Mouse (Mus musculus): Measurements from ENCODE around the gene Abtb2. TPM values are rescaled to one million over a fixed set of nuclear protein-coding genes. Genes with fewer than 3 reads are reported as not detected.

Abtb2 gene
- polyA plus RNA-seq, 1 experiment, result 11.9 TPM

- Histone ChIP-seq H3K27ac (ENCODE audit: insufficient read depth, low read length) (no peak overlapping the region), H3K4me1 (ENCODE audit: control insufficient read depth, insufficient read depth, low read length) (peaks cover 2% of the 10 kb centered on the region; the same call in 1 of the 2 replicates), H3K4me3 (ENCODE audit: insufficient read depth, low read length) (no peak overlapping the region)
- TF ChIP-seq CTCF (IDR thresholded peaks at IDR 0.05; ENCODE audit: extremely low read depth, insufficient read depth, low read length), result no peak
- no peak for TF ChIP-seq POLR2A (IDR thresholded peaks at IDR 0.05; ENCODE audit: extremely low read depth, insufficient read depth, low read length)
These were observed 121.0 kb downstream of the Abtb2 start for GRCm38 (mm10) chr2:103687143-103687542.

GRCm38 (mm10) chr2:103687888-103688287, 121.8 kb downstream of the Abtb2 start:
- Histone ChIP-seq H3K4me3 (ENCODE audit: insufficient read depth, low read length) (no peak overlapping the region), H3K27ac (ENCODE audit: insufficient read depth, low read length) (no peak overlapping the region), H3K4me1 (ENCODE audit: control insufficient read depth, insufficient read depth, low read length) (peaks cover 2% of the 10 kb centered on the region; the same call in 1 of the 2 replicates)
- TF ChIP-seq POLR2A (IDR thresholded peaks at IDR 0.05; ENCODE audit: extremely low read depth, insufficient read depth, low read length), result no peak
- TF ChIP-seq CTCF (IDR thresholded peaks at IDR 0.05; ENCODE audit: extremely low read depth, insufficient read depth, low read length), result no peak

DNA sequence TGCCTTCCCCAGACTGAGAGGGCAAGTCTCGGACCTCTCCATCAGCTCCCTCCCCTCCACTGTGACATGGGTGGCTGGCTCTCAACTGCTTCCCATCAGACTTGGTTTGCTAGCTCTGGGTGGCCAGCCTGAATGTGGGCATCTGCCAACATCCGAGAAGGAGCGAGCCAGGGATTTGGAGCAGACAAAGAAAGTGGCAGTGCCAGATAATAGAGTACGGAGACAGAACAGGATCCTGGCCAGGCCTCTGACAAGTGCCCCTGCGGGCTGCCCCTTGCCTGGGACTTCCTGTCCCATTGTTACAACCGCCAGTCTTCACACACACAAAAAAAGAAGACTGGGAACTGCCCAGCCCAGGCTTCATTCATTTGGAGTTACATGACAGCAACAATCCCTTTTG, 124.3 kb downstream of the Abtb2 start:
- Histone ChIP-seq H3K4me3 (ENCODE audit: insufficient read depth, low read length) (no peak overlapping the region), H3K27ac (ENCODE audit: insufficient read depth, low read length) (no peak overlapping the region), H3K4me1 (ENCODE audit: control insufficient read depth, insufficient read depth, low read length) (peaks cover 2% of the 10 kb centered on the region; the same call in 1 of the 2 replicates)
- no peak for TF ChIP-seq CTCF (IDR thresholded peaks at IDR 0.05; ENCODE audit: extremely low read depth, insufficient read depth, low read length)
- no peak for TF ChIP-seq POLR2A (IDR thresholded peaks at IDR 0.05; ENCODE audit: extremely low read depth, insufficient read depth, low read length)

DNA sequence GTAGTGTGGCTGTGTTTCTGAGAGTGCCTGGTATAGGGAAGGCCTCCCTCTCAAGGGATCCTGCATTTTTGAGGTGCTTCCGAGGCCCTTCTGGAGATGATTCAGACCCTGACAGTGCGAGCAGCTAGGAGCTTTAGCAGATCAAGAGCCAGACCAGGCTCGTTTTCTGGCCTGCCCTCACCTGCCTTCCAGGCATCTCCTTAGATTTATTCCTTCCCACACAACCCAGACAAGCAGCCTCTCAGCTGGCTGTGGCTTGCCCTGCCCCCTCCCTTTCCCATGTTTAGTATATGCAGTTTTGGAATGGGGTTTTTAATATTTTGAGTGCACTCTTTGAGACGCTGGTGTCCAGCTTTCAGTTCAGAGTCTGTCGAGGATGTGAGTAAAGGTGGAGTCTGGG, 124.7 kb downstream of the Abtb2 start:
- Histone ChIP-seq H3K27ac (ENCODE audit: insufficient read depth, low read length) (no peak overlapping the region), H3K4me3 (ENCODE audit: insufficient read depth, low read length) (no peak overlapping the region), H3K4me1 (ENCODE audit: control insufficient read depth, insufficient read depth, low read length) (peaks cover 2% of the 10 kb centered on the region; the same call in 1 of the 2 replicates)
- TF ChIP-seq CTCF (IDR thresholded peaks at IDR 0.05; ENCODE audit: extremely low read depth, insufficient read depth, low read length), result no peak
- no peak for TF ChIP-seq POLR2A (IDR thresholded peaks at IDR 0.05; ENCODE audit: extremely low read depth, insufficient read depth, low read length)

GRCm38 (mm10) chr2:103691278-103691677, 125.2 kb downstream of the Abtb2 start:
- Histone ChIP-seq H3K27ac (ENCODE audit: insufficient read depth, low read length) (no peak overlapping the region), H3K4me3 (ENCODE audit: insufficient read depth, low read length) (no peak overlapping the region), H3K4me1 (ENCODE audit: control insufficient read depth, insufficient read depth, low read length) (peaks cover 2% of the 10 kb centered on the region; the same call in 1 of the 2 replicates)
- TF ChIP-seq CTCF (IDR thresholded peaks at IDR 0.05; ENCODE audit: extremely low read depth, insufficient read depth, low read length) (no peak), POLR2A (IDR thresholded peaks at IDR 0.05; ENCODE audit: extremely low read depth, insufficient read depth, low read length) (no peak)

DNA sequence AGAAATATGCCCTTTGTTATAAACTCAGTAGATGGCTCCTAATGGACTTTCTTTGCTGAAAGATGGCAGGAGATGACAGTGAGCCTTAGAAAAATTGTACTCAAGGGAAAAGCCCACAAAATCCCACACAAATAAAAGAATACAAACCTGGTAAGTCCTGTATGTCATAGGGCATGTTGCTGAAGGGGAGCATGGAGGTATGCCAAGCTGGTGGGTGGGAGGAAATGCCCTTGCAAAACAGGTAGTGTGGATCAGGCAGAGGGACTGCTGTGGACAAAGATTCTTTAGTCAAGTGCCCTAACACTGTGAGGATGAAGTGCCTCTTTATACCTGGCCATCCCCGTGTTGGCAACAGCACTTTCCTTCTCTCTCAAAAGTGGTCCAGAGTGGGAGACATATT, 126.7 kb downstream of the Abtb2 start:
- peaks cover 2% of the 10 kb centered on the region; the same call in 1 of the 2 replicates for H3K4me1 ChIP-seq (ENCODE audit: control insufficient read depth, insufficient read depth, low read length)
- H3K27ac ChIP-seq (ENCODE audit: insufficient read depth, low read length), result no peak overlapping the region
- TF ChIP-seq POLR2A (IDR thresholded peaks at IDR 0.05; ENCODE audit: extremely low read depth, insufficient read depth, low read length), result no peak
- no peak for TF ChIP-seq CTCF (IDR thresholded peaks at IDR 0.05; ENCODE audit: extremely low read depth, insufficient read depth, low read length)
- no peak overlapping the region for H3K4me3 ChIP-seq (ENCODE audit: insufficient read depth, low read length)

DNA sequence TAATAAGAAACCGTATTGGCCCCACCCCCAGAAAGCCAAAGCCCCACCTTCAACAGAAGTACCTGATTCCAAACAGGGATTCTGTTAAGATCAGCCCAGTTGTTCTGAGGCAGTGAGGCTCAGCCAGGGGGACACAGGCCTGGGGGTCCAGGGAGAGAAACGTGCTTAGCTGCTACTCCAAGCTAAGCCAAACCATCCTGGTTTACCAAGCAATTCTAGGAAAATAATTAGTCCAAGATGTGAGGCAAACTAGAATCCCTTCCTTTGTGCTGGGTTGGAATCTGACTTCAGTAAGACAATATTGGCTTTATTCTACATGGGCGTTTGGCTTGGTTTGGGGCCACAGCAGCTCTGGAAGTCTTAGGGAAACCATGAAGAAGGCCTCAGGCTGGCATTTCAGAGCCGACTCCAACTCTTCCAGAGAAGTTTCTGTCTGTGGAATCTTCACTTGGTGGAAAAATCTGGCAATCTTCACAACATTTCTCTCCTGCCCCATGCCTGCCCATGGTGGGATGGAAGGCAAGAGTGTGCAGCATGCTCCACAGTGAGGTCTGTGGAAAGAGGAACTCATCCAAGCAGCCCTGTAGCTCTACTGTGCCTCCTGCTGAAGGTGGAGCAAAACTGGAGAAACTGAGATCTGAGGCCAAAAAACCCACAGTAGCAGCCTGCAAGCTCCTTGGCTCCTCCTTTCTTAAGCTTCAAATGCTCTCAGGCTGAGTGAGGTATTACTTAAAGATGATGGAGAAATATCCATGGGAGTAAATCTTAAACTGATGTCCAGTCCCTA, 128.9 kb downstream of the Abtb2 start:
- TF ChIP-seq POLR2A (IDR thresholded peaks at IDR 0.05; ENCODE audit: extremely low read depth, insufficient read depth, low read length), result no peak
- TF ChIP-seq CTCF (IDR thresholded peaks at IDR 0.05; ENCODE audit: extremely low read depth, insufficient read depth, low read length), result no peak
- H3K4me3 ChIP-seq (ENCODE audit: insufficient read depth, low read length), result no peak overlapping the region
- peaks cover 2% of the 10 kb centered on the region; the same call in 1 of the 2 replicates for H3K4me1 ChIP-seq (ENCODE audit: control insufficient read depth, insufficient read depth, low read length)
- H3K27ac ChIP-seq (ENCODE audit: insufficient read depth, low read length), result no peak overlapping the region

DNA sequence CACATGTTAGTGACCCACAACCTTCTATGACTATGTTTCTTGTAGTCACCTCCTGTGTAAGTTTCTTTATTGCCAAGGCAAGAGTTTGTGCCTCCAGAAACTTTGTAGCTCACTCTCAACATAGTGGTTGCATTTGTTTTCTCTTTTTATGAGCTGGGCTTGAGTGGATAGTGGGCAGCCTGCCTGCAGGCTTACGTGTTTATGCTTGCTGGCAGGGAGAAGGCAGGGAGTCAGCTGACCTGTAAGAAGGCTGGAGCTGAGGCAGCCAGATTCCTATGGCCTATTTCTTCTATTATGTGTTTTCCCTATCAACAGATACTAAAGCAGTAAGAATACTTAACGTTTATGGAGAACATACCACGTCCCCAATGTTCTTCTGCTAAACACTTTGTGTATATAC, 130.1 kb downstream of the Abtb2 start:
- TF ChIP-seq CTCF (IDR thresholded peaks at IDR 0.05; ENCODE audit: extremely low read depth, insufficient read depth, low read length) (no peak), POLR2A (IDR thresholded peaks at IDR 0.05; ENCODE audit: extremely low read depth, insufficient read depth, low read length) (no peak)
- no peak overlapping the region for H3K4me3 ChIP-seq (ENCODE audit: insufficient read depth, low read length)
- H3K4me1 ChIP-seq (ENCODE audit: control insufficient read depth, insufficient read depth, low read length), result no peaks in the 10 kb centered on the region
- H3K27ac ChIP-seq (ENCODE audit: insufficient read depth, low read length), result no peak overlapping the region

- Histone ChIP-seq H3K4me3 (ENCODE audit: insufficient read depth, low read length) (no peak overlapping the region), H3K27ac (ENCODE audit: insufficient read depth, low read length) (no peak overlapping the region)
- TF ChIP-seq CTCF (IDR thresholded peaks at IDR 0.05; ENCODE audit: extremely low read depth, insufficient read depth, low read length) (0 out of 2 replicates have a peak, but pooled peaks have one; percentile 15), POLR2A (IDR thresholded peaks at IDR 0.05; ENCODE audit: extremely low read depth, insufficient read depth, low read length) (no peak)
These were observed 134.4 kb downstream of the Abtb2 start for GRCm38 (mm10) chr2:103700514-103700913.

GRCm38 (mm10) chr2:103703336-103703735, 137.2 kb downstream of the Abtb2 start:
- Histone ChIP-seq H3K4me3 (ENCODE audit: insufficient read depth, low read length) (no peak overlapping the region), H3K27ac (ENCODE audit: insufficient read depth, low read length) (no peak overlapping the region), H3K4me1 (ENCODE audit: control insufficient read depth, insufficient read depth, low read length) (no peaks in the 10 kb centered on the region)
- no peak for TF ChIP-seq POLR2A (IDR thresholded peaks at IDR 0.05; ENCODE audit: extremely low read depth, insufficient read depth, low read length)
- TF ChIP-seq CTCF (IDR thresholded peaks at IDR 0.05; ENCODE audit: extremely low read depth, insufficient read depth, low read length), result no peak

More at GRCm38 (mm10) chr2:103700514-103700913, 134.4 kb downstream of the Abtb2 start:
- H3K4me1 ChIP-seq (ENCODE audit: control insufficient read depth, insufficient read depth, low read length), result no peaks in the 10 kb centered on the region

Measured in cortical plate, adult 2 months (tissue).